9 mouse cellular contexts compared by ENCODE assay signal in genomic region chr16:96819649-96820048, GRCm38 (mm10).
A peak's percentile ranks its signal among the peaks of the same experiment; 100 is the strongest.
DNase-seq lines count a peak whose midpoint lies in the region; ATAC-seq and TF ChIP-seq lines count a peak whose summit lies in the region.
"Had no signal": no experiment of that assay in that cellular context is flagged by ENCODE, and none has a peak within 500 bp of the region (broad histone marks: within the 10 kb centered on the region; RNA-seq: fewer than 3 reads in every experiment).

No protein-coding gene starts in this region.

- DNase-seq in R1 (ENCODE audit: low read depth, low spot score) (peak; percentile 95), adipocyte (ENCODE audit: low spot score) (no peak)
- DNase-seq in cerebellum, adult 18-20 months, result peak; percentile 65 to 75
- DNase-seq in kidney, adult 11 months, result peak; percentile 39
- peak; percentile 59 to 75 for DNase-seq in left cerebral cortex, postnatal 25 days (ENCODE audit: low spot score in 2 of 2)

- no peak for TF ChIP-seq POLR2A in small intestine, adult 2 months (IDR thresholded peaks at IDR 0.05; ENCODE audit: low read depth, low read length)

- H3K4me1 ChIP-seq in forebrain, embryonic 16.5 days (replicated peaks; ENCODE audit: control insufficient read depth, insufficient read depth, low read length), result no peaks in the 10 kb centered on the region
- H3K4me1 ChIP-seq in midbrain, embryonic 13.5 days (replicated peaks), result no peaks in the 10 kb centered on the region
- H3K4me1 ChIP-seq in small intestine, adult 2 months (ENCODE audit: control insufficient read depth, insufficient read depth, insufficient read length, low read length), result no peaks in the 10 kb centered on the region
- H3K4me1 ChIP-seq: lung, embryonic 15.5 days had no signal

- H3K9ac ChIP-seq in forebrain, embryonic 16.5 days (replicated peaks; ENCODE audit: low read depth, low read length), result no peak overlapping the region
- no peak overlapping the region for H3K9ac ChIP-seq in midbrain, embryonic 13.5 days (replicated peaks)
- H3K9ac ChIP-seq: lung, embryonic 15.5 days had no signal

- H3K27ac ChIP-seq in forebrain, embryonic 16.5 days (ENCODE audit: low read length), result no peak overlapping the region
- no peak overlapping the region for H3K27ac ChIP-seq in midbrain, embryonic 13.5 days
- no peak overlapping the region for H3K27ac ChIP-seq in small intestine, adult 2 months (ENCODE audit: insufficient read depth, low read depth, low read length)
- H3K27ac ChIP-seq: lung, embryonic 15.5 days had no signal

- TF ChIP-seq CTCF in small intestine, adult 2 months (IDR thresholded peaks at IDR 0.05; ENCODE audit: extremely low read depth, insufficient read length, insufficient replicate concordance, low read depth, low read length), result peak; percentile 48; the same call in 1 of the 2 replicates

- WGBS in forebrain, embryonic 16.5 days, result 27% methylated on average over 15 of the region's 16 CpGs
- WGBS in midbrain, embryonic 13.5 days, result 26% methylated on average over 16 of the region's 16 CpGs
- 28% methylated on average over 16 of the region's 16 CpGs for WGBS in small intestine, adult 2 months

- H3K4me2 ChIP-seq in forebrain, embryonic 16.5 days (ENCODE audit: low read length), result no peak overlapping the region
- H3K4me2 ChIP-seq in midbrain, embryonic 13.5 days (replicated peaks), result no peak overlapping the region
- H3K4me2 ChIP-seq: lung, embryonic 15.5 days had no signal

- no peaks in the 10 kb centered on the region for H3K27me3 ChIP-seq in forebrain, embryonic 16.5 days (replicated peaks; ENCODE audit: control insufficient read depth, insufficient read depth, low read length)
- no peaks in the 10 kb centered on the region for H3K27me3 ChIP-seq in midbrain, embryonic 13.5 days
- no peaks in the 10 kb centered on the region for H3K27me3 ChIP-seq in small intestine, adult 2 months (ENCODE audit: control insufficient read depth, insufficient read depth, low read length)
- H3K27me3 ChIP-seq: lung, embryonic 15.5 days had no signal

- H3K9me3 ChIP-seq in forebrain, embryonic 16.5 days (ENCODE audit: control insufficient read depth, low read length), result no peaks in the 10 kb centered on the region
- H3K9me3 ChIP-seq in midbrain, embryonic 13.5 days, result no peaks in the 10 kb centered on the region
- H3K9me3 ChIP-seq: lung, embryonic 15.5 days had no signal

- H3K36me3 ChIP-seq in forebrain, embryonic 16.5 days (ENCODE audit: control insufficient read depth, insufficient read depth), result no peaks in the 10 kb centered on the region
- H3K36me3 ChIP-seq in midbrain, embryonic 13.5 days, result peaks cover 18% of the 10 kb centered on the region
- H3K36me3 ChIP-seq in small intestine, adult 2 months (ENCODE audit: control insufficient read depth, insufficient read depth, low read length), result no peaks in the 10 kb centered on the region
- H3K36me3 ChIP-seq: lung, embryonic 15.5 days had no signal

- H3K4me3 ChIP-seq in forebrain, embryonic 16.5 days (replicated peaks; ENCODE audit: low read length), result no peak overlapping the region
- no peak overlapping the region for H3K4me3 ChIP-seq in midbrain, embryonic 13.5 days (replicated peaks)
- no peak overlapping the region for H3K4me3 ChIP-seq in small intestine, adult 2 months (ENCODE audit: low read depth, low read length)
- H3K4me3 ChIP-seq: lung, embryonic 15.5 days had no signal

- intact Hi-C loops in left cerebral cortex, postnatal 25 days (cut with DNase I), result loop anchor here (1.0 kb wide), 2 partner anchors 97 to 135 kb away; no protein-coding TSS in a partner anchor

- peak; percentile 47 for ATAC-seq in forebrain, embryonic 16.5 days
- peak; percentile 71 for ATAC-seq in midbrain, embryonic 13.5 days
